Mouse (Mus musculus): Measurements from ENCODE around the gene Arl10. TPM values are rescaled to one million over a fixed set of nuclear protein-coding genes. Genes with fewer than 3 reads are reported as not detected.

The Arl10 gene
- 19.8 and 20.5 TPM in 2 replicates for polyA plus RNA-seq (2012; rRNA removed)

- H3K27me3 ChIP-seq (ENCODE audit: control insufficient read depth, insufficient read depth, low read length) = no peaks in the 10 kb centered on the region
- no peaks in the 10 kb centered on the region for H3K36me3 ChIP-seq (ENCODE audit: control insufficient read depth, insufficient read depth, low read length)
- no peak within 1 kb of the TSS for H3K27ac ChIP-seq (ENCODE audit: control insufficient read depth, insufficient read depth, low read length)
- DNase-seq = peak; percentile 68
- peak within 1 kb of the TSS; percentile 64 for H3K4me3 ChIP-seq (ENCODE audit: control insufficient read depth, insufficient read depth, low read length)
- 1% methylated on average over 55 of the region's 55 CpGs for WGBS
- TF ChIP-seq POLR2A (IDR thresholded peaks at IDR 0.05; ENCODE audit: control insufficient read depth, extremely low read depth, insufficient read depth, low read length, poor library complexity) (no peak), CTCF (IDR thresholded peaks at IDR 0.05; ENCODE audit: borderline replicate concordance, control insufficient read depth, extremely low read depth, insufficient read depth, low read length, poor library complexity) (no peak)
- peaks cover 7% of the 10 kb centered on the region for H3K4me1 ChIP-seq (replicated peaks; ENCODE audit: control insufficient read depth, insufficient read depth, low read length)
Observed at GRCm38 (mm10) chr13:54574854-54575481, at the start of gene Arl10. TSS of gene Arl10 (plus strand) at chr13:54575015.

GRCm38 (mm10) chr13:54527140-54527539, 47.7 kb upstream of the Arl10 start:
- no peaks in the 10 kb centered on the region for H3K27me3 ChIP-seq (ENCODE audit: control insufficient read depth, insufficient read depth, low read length)
- no peaks in the 10 kb centered on the region for H3K4me1 ChIP-seq (replicated peaks; ENCODE audit: control insufficient read depth, insufficient read depth, low read length)
- H3K4me3 ChIP-seq (ENCODE audit: control insufficient read depth, insufficient read depth, low read length) = no peak overlapping the region
- DNase-seq = no peak
- 91% methylated on average over 6 of the region's 6 CpGs for WGBS
- H3K36me3 ChIP-seq (ENCODE audit: control insufficient read depth, insufficient read depth, low read length) = peaks cover 20% of the 10 kb centered on the region
- H3K27ac ChIP-seq (ENCODE audit: control insufficient read depth, insufficient read depth, low read length) = no peak overlapping the region
- TF ChIP-seq POLR2A (IDR thresholded peaks at IDR 0.05; ENCODE audit: control insufficient read depth, extremely low read depth, insufficient read depth, low read length, poor library complexity) (no peak), CTCF (IDR thresholded peaks at IDR 0.05; ENCODE audit: borderline replicate concordance, control insufficient read depth, extremely low read depth, insufficient read depth, low read length, poor library complexity) (no peak)

- Histone ChIP-seq H3K4me3 (ENCODE audit: control insufficient read depth, insufficient read depth, low read length) (no peak overlapping the region), H3K4me1 (replicated peaks; ENCODE audit: control insufficient read depth, insufficient read depth, low read length) (no peaks in the 10 kb centered on the region), H3K27me3 (ENCODE audit: control insufficient read depth, insufficient read depth, low read length) (no peaks in the 10 kb centered on the region), H3K36me3 (ENCODE audit: control insufficient read depth, insufficient read depth, low read length) (peaks cover 11% of the 10 kb centered on the region; the same call in 1 of the 2 replicates), H3K27ac (ENCODE audit: control insufficient read depth, insufficient read depth, low read length) (no peak overlapping the region)
- TF ChIP-seq CTCF (IDR thresholded peaks at IDR 0.05; ENCODE audit: borderline replicate concordance, control insufficient read depth, extremely low read depth, insufficient read depth, low read length, poor library complexity) = no peak
- no peak for TF ChIP-seq POLR2A (IDR thresholded peaks at IDR 0.05; ENCODE audit: control insufficient read depth, extremely low read depth, insufficient read depth, low read length, poor library complexity)
- no peak for DNase-seq
Observed at GRCm38 (mm10) chr13:54532134-54532533, 42.7 kb upstream of the Arl10 start.

GRCm38 (mm10) chr13:54548036-54548435, 26.8 kb upstream of the Arl10 start:
- Histone ChIP-seq H3K36me3 (ENCODE audit: control insufficient read depth, insufficient read depth, low read length) (peaks cover 45% of the 10 kb centered on the region), H3K4me1 (replicated peaks; ENCODE audit: control insufficient read depth, insufficient read depth, low read length) (no peaks in the 10 kb centered on the region), H3K27me3 (ENCODE audit: control insufficient read depth, insufficient read depth, low read length) (no peaks in the 10 kb centered on the region), H3K27ac (ENCODE audit: control insufficient read depth, insufficient read depth, low read length) (no peak overlapping the region), H3K4me3 (ENCODE audit: control insufficient read depth, insufficient read depth, low read length) (no peak overlapping the region)
- TF ChIP-seq POLR2A (IDR thresholded peaks at IDR 0.05; ENCODE audit: control insufficient read depth, extremely low read depth, insufficient read depth, low read length, poor library complexity) (no peak), CTCF (IDR thresholded peaks at IDR 0.05; ENCODE audit: borderline replicate concordance, control insufficient read depth, extremely low read depth, insufficient read depth, low read length, poor library complexity) (no peak)
- 95% methylated on average over 7 of the region's 7 CpGs for WGBS
- no peak for DNase-seq

GRCm38 (mm10) chr13:54556176-54556575, 18.6 kb upstream of the Arl10 start:
- Histone ChIP-seq H3K4me1 (replicated peaks; ENCODE audit: control insufficient read depth, insufficient read depth, low read length) (no peaks in the 10 kb centered on the region), H3K27me3 (ENCODE audit: control insufficient read depth, insufficient read depth, low read length) (no peaks in the 10 kb centered on the region), H3K27ac (ENCODE audit: control insufficient read depth, insufficient read depth, low read length) (no peak overlapping the region), H3K36me3 (ENCODE audit: control insufficient read depth, insufficient read depth, low read length) (peaks cover 76% of the 10 kb centered on the region), H3K4me3 (ENCODE audit: control insufficient read depth, insufficient read depth, low read length) (no peak overlapping the region)
- no peak for DNase-seq
- no peak for TF ChIP-seq POLR2A (IDR thresholded peaks at IDR 0.05; ENCODE audit: control insufficient read depth, extremely low read depth, insufficient read depth, low read length, poor library complexity)
- TF ChIP-seq CTCF (IDR thresholded peaks at IDR 0.05; ENCODE audit: borderline replicate concordance, control insufficient read depth, extremely low read depth, insufficient read depth, low read length, poor library complexity) = no peak
- 96% methylated on average over 9 of the region's 9 CpGs for WGBS

GRCm38 (mm10) chr13:54556796-54557195, 18.0 kb upstream of the Arl10 start:
- H3K36me3 ChIP-seq (ENCODE audit: control insufficient read depth, insufficient read depth, low read length) = peaks cover 70% of the 10 kb centered on the region
- no peak overlapping the region for H3K27ac ChIP-seq (ENCODE audit: control insufficient read depth, insufficient read depth, low read length)
- 93% methylated on average over 3 of the region's 3 CpGs for WGBS
- DNase-seq = no peak
- no peaks in the 10 kb centered on the region for H3K4me1 ChIP-seq (replicated peaks; ENCODE audit: control insufficient read depth, insufficient read depth, low read length)
- TF ChIP-seq CTCF (IDR thresholded peaks at IDR 0.05; ENCODE audit: borderline replicate concordance, control insufficient read depth, extremely low read depth, insufficient read depth, low read length, poor library complexity) (no peak), POLR2A (IDR thresholded peaks at IDR 0.05; ENCODE audit: control insufficient read depth, extremely low read depth, insufficient read depth, low read length, poor library complexity) (no peak)
- no peak overlapping the region for H3K4me3 ChIP-seq (ENCODE audit: control insufficient read depth, insufficient read depth, low read length)
- H3K27me3 ChIP-seq (ENCODE audit: control insufficient read depth, insufficient read depth, low read length) = no peaks in the 10 kb centered on the region

GRCm38 (mm10) chr13:54557652-54558051, 17.2 kb upstream of the Arl10 start:
- Histone ChIP-seq H3K27ac (ENCODE audit: control insufficient read depth, insufficient read depth, low read length) (no peak overlapping the region), H3K36me3 (ENCODE audit: control insufficient read depth, insufficient read depth, low read length) (peaks cover 62% of the 10 kb centered on the region), H3K27me3 (ENCODE audit: control insufficient read depth, insufficient read depth, low read length) (no peaks in the 10 kb centered on the region), H3K4me1 (replicated peaks; ENCODE audit: control insufficient read depth, insufficient read depth, low read length) (no peaks in the 10 kb centered on the region), H3K4me3 (ENCODE audit: control insufficient read depth, insufficient read depth, low read length) (no peak overlapping the region)
- no peak for TF ChIP-seq CTCF (IDR thresholded peaks at IDR 0.05; ENCODE audit: borderline replicate concordance, control insufficient read depth, extremely low read depth, insufficient read depth, low read length, poor library complexity)
- no peak for TF ChIP-seq POLR2A (IDR thresholded peaks at IDR 0.05; ENCODE audit: control insufficient read depth, extremely low read depth, insufficient read depth, low read length, poor library complexity)
- WGBS = 97% methylated on average over 1 of the region's 1 CpGs
- DNase-seq = no peak

All from thymus, adult 2 months (tissue).